Mouse (Mus musculus) spleen, adult 2 months (tissue): ENCODE results near the gene Pold4.

Source experiments
- CTCF ChIP-seq: fragments of 200-500 bp; IDR thresholded peaks from 2 replicates; pipeline ENCODE4 v1.5.1; 2011; ENCODE audit warnings: mild to moderate bottlenecking, inconsistent platforms; ENCODE audit not compliant: insufficient read depth, insufficient read length, insufficient replicate concordance; ENCODE audit errors: extremely low read depth
- POLR2A ChIP-seq: fragments of 200-500 bp; IDR thresholded peaks from 2 replicates; pipeline ENCODE4 v1.6.1; 2011; ENCODE audit warnings: low read depth, low read length, inconsistent platforms

- TF ChIP-seq CTCF (no peak), POLR2A (peak; percentile 65)
Measured at GRCm38 (mm10) chr19:4203604-4204326, 27.9 kb upstream of the Pold4 start.
